Mouse (Mus musculus): ENCODE data around the gene Acad11. TPM values are rescaled to one million over a fixed set of nuclear protein-coding genes. Genes with fewer than 3 reads are reported as not detected.

Gene Acad11
- polyA plus RNA-seq (2017; shearing (Covaris generic)): 1 to 10 TPM; 5.9 to 6.8 TPM

DNA sequence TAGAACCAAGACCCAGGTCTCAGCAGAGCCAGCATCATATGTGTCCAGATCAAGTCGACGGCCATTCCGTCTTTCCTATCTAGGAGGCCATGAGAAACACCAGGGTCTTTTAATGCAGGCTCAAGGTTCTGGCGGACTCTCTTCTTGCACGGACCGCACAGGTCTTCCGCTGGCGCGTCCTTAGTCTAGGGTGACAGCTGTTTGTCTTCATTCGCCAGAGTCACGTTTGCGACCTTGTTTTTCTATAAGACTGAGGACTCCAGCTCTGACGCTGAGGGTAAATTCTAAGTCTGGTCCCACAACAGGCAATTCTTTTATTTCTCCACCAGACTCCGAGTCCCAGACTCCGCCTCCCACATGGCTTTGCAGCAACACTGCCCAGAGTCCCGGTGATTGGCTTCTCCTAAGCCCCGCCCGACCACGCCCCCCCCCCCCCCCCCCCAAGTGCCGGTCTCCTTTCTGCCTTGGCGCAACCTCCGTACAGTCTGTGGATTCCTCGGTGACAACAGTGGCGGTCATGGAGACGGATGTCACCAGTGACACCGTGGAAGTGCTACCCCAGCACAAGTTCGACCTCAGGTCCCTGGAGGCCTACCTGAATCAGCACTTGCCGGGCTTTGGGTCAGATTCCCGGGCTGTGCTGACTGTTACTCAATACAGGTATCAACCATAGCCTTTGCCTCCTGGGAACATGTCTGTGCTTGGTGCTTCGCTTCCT, at the start of gene Acad11:
Gene Acad11, plus strand, starts transcription at position 134 of the 718 bp plus-strand sequence.
- ATAC-seq: peak; percentile 90

DNA sequence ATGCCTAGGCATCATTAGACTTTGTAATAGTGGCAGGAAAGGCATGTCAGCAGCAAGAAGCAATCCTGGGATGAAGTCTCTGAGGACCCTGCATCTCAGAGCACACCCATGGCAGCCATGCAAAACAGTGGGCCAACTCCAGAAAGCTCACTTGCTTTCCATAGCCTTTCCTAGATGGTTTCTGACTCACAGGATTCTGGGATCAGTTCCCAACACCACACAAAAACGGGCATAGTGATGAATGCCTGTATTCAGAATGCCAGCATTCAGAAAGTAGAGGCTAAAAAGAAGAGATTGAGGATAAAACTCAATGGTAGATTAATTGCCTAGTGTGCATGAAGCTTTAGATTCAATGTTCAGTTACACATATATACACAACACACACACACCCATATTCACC, 48.7 kb upstream of the Acad11 start:
- no peak for ATAC-seq

DNA sequence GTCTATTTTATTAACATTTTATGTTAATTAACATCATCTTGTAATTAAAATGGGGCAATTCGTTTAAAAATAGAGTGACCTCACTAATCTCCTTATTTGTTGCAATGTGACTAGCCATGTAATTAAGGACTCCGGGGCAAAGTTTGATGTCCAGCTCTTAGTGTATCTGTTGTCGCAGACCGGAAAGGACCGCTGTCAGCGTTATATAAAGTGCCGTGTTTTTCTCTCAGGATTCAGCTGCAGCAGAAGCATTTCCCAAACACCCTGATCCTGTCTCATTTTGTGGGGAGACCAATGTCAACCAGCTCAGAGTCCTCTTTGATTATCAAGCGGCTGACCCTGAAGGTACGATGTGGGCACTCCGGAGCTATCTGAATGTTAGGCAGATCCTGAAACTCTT, 42.2 kb upstream of the Acad11 start:
- no peak for ATAC-seq

DNA sequence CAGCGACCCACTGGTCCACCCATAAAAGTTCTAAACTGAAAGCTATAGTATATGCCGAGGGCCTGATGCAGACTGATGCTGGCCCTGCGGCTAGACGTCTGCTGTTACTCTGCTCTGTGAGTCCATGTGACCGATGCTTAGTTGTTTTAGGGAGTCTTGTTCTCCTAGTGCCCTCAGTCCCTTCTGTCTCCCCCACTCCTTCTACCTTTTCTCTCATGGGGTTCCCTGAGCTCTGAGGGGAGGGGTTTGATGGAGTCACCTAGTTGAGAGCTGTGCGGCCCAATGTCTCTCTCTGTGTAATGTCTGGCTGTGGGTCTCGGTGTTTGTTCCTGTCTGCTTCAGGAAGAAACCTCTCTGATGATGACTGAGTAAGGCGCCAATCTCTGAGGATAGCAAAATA, 36.0 kb upstream of the Acad11 start:
- no peak for ATAC-seq

DNA sequence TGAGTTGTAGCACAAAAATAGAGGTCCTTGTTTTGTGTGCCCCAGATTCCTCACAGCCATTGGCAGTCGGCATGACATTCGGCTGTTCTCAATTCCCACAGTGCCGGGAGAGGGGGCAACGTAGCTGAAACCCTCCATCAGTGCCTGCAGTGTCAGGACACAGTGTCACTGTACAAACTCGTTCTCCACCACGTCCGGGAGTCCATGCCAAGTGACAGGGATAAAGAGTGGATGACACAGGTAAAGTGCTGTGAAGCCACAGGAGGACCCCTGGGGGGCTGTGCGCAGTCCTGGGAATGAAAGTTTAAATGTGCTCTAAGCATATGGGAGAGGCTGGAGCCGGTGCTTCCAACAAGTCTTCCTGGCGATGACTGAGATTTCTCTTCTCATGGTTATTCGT, 33.3 kb upstream of the Acad11 start:
- ATAC-seq: no peak

DNA sequence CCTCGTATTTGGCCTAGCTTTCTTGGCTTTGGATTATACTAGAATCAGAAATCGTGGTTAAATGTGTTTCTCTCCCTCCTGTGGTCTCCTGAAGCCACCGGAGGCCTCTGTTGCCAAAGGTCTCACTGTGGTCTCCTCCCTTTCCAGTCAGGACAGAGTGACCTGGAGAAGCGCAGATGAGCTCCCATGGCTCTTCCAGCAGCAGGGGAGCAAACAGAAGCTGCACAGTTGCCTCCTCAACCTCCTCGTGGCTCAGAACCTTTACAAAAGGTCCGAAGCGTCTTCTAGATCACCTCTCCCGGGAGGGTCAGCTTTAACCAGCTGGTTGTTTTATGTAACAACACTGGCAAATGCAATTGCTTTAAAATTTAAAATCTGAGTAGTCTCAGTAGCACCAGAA, 28.9 kb upstream of the Acad11 start:
- ATAC-seq: no peak

DNA sequence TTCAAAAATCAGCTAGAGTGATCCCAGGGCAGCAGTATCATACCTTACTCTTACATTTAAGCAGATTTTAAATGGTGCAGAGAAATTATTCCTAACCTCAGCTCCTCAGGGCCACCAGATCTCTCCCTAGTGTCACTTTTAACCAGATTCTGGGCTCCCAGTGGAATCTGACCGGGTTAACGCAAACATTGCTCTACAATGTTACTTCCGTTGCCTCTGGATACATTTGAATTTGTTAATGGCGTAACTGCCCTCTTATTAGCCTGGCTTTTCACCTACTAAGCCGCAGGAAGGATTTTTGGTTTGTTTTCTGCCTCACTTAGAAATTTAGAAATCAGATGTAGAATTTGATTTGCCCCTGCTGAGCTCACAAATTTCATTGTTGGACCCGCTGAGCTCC, 28.5 kb upstream of the Acad11 start:
- no peak for ATAC-seq

DNA sequence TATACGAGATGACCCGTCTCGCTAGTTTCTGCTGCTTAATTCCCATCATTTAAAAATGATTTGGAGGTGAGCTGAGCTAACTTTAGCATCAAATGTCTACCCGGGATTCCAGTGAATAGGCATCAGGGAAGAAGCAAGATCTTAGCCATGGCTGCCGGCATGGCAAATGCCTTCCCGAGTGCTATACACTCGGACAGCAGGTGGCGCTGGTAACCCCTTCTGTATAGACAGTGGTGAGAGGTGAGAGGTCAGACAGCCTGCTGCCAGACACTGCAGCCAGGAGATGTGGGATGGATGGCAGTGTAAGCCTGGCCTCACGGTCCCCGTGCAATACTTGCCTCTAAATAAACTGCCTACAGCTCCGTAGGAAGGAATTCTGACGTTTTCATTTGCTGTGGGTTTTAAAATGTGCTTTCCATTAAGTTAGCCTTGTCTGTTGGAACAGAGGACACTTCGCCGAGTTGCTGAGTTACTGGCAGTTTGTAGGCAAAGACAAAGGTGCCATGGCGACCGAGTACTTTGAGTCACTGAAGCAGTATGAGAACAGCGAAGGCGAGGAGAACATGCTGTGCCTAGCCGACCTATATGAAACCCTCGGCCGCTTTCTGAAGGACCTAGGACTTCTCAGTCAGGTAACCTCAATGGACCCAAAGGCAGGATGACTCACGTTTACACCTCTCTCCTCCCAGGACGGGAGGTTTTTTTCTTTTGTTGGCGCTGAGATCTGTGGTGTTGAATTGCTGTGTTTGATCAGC, 27.7 kb upstream of the Acad11 start:
- ATAC-seq: peak; percentile 71

DNA sequence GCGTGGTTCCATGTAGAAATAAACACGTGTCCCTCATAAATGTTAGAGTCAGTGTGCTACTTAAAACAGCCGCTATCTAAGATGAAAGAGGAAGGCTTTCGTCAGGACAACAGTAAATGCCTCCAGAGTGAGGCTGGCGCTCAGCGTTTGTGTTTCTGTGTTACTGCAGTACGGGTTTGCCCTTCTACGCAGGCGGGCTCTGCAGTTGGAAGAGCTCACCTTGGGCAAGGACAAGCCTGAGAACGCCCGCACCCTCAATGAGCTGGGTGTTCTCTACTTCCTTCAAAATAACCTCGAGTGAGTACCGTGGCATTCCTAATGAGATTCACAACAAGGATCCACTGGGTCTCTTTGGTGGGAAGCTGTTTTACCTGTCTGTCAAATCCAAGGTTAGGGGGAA, 24.9 kb upstream of the Acad11 start:
- ATAC-seq: no peak

DNA sequence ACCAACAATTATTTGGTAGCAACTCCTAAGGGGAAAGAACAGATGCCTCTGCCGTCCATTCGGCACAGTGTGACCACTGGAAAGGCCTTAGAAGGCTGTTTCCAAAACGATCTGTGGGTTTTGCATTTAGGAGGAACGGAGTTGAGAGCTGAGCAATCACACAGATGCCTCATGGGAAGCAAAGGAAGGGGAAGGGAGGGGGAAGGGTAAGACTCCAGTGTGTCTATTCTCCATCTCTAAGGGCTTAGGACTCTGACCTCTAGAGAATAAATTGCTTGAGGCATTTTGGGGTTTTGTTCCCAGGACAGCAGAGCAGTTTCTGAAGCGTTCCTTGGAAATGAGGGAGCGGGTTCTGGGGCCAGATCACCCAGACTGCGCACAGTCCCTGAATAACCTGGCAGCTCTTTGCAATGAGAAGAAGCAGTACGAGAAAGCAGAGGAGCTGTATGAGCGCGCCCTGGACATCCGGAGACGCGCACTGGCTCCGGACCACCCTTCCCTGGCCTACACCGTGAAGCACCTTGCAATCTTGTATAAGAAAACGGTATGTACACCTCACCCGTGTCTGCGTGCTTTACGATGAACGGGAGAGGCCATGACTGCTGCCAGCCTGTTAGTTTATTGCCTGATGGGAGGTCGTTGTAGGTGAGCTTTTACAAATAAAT, 24.0 kb upstream of the Acad11 start:
- no peak for ATAC-seq

DNA sequence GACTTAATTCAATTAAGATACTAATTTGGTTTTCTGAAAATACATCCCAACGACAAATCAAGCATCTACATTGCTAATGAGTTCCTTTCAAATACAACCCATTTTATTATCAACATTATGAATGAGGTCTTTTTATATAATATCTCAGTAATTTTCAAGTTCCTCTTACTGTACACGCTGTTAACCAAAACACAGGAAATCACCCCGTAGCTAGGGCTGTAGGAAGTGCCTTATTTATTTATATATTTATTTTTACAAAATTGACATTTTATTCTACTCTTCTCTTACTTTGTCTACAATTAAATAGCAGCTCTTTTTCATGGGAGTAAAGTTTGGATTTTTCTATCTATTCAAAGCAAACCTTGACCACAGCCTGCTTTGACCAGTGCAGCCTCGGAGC, 23.4 kb upstream of the Acad11 start:
- no peak for ATAC-seq

DNA sequence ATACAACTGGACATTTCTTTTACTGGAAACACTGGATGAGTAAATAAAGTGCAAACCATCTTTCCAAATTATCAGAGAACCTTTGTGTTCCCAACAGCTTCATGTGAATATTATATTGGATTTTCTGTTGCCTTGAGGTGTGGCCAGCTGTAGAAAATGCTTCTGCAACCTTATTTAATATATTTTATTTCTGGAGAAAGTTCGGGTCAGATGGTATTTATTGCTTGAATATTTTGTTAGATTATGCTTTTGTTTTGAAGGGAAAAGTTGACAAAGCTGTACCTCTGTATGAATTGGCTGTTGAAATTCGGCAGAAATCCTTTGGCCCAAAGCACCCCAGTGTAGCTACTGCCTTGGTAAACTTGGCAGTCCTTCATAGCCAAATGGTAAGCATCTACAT, 22.8 kb upstream of the Acad11 start, which contains the start of gene Gm28305:
Gene Gm28305, plus strand, starts transcription at position 301 of the 400 bp plus-strand sequence.
- ATAC-seq: no peak

DNA sequence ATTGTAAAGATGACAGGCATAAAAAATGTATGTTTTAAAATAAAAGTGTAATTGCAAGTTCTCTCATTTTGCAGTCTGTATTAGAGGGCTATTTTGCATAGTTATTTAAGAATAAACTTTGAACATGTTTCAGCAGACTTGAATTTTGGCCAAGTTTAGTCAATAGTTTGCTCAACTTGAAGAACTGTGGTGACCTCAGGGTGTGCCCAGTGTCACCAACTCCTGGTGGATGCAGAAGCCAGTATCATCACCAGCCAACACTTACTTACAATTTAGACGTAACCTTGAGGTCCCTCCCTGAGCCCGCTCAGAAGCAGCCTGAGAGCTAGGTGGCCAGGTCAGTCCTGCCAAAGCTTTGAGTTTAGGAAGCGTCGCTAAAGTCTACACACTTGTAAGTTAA, 19.5 kb upstream of the Acad11 start:
- ATAC-seq: no peak

DNA sequence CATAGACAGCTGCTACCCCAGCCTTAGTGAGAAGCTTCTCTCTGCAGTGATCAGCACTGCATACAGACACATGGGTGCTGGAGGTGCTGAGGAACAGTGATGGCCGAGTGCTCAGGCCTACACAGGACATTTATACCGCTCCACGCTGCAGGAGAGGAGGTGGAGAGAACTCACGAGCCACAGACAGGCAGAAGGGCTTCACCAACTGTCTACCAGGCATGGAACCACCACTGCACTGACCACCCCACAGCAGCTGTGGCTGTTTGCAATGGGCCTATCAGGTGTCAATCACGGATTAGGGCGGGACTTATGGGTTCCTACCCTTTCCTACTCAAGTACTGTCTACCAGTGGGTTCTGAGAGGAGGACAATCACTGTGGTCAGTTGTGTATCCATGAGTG, 12.1 kb upstream of the Acad11 start:
- ATAC-seq: no peak

DNA sequence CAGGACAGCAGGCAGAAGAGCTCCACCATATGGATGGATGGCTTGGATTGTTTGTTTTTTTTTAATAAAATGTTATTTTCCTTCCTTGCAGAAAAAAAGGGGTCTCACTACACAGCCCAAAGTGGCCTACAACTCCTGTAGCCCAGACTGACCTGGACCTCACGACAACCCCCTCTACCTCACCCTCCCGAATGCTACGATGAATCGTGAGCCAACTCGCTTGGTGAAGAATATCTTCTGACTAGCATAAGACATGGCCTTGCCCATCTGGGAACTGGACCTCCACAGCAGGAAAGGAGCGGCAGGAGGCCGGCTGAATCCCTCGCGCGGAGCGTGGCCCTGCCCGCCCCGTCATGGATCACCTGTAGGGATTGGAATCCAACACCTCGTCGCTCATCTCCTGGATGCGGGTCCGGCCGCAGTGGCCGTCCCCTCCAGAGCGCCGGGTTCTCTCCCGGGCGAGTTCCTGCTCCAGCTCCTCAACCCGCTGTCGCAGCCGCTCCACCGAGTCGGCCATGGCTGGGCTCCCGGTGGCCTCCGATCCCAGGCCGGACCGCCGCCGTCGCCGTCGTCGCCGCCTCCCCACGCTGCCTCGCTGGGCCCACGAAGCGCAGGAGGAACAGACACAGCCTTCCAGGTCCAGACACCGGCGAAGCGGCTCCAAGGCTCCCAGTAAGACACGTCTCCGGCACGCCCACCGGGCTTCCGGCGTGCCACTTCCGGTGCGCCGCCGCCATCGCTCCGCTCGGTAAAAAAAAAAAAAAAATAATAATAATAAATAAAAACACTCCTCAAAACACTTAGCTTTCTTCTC, 540 bp upstream of the Acad11 start, which contains the start of gene Uba5:
Gene Uba5, minus strand, starts transcription at position 705 of the 814 bp plus-strand sequence.
- ATAC-seq: peak; percentile 71

DNA sequence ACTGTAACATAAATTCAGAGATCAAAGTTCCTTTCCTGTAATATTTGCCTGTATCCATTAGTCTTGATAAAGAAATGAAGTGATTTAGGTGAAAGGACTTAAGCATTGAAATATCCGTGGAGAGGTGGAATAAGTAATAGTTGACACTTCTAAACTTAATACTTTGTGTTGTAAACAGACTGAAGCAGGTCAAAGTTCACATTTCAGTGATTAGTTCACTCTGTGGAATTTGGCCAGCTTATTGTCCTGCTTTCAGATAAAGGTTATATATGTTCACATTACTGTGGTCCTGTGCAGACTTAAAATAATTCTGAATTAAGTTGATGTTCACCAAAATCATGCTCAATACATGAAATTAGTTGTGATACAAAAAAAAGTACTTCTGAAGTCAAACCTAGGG, 1.4 kb downstream of the Acad11 start:
- ATAC-seq: no peak

DNA sequence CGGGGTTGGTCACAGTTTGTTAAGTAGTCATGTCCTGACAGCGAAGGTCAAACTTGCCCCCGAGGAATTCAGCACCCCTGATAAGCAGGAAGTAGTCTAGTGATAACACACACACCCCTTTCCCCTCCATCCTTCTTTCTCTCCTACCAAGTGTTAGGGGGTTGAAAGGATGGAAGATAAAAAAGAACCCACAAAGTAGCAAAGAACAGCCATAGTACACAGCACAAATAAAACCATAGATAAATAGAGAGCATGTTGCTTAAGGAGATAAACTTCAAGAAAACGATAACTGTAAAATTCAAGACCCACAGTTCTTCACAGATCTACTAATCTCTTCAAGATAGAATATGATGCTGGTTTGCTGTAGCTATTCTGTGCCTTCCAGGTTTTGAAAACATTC, 7.1 kb downstream of the Acad11 start:
- ATAC-seq: no peak

DNA sequence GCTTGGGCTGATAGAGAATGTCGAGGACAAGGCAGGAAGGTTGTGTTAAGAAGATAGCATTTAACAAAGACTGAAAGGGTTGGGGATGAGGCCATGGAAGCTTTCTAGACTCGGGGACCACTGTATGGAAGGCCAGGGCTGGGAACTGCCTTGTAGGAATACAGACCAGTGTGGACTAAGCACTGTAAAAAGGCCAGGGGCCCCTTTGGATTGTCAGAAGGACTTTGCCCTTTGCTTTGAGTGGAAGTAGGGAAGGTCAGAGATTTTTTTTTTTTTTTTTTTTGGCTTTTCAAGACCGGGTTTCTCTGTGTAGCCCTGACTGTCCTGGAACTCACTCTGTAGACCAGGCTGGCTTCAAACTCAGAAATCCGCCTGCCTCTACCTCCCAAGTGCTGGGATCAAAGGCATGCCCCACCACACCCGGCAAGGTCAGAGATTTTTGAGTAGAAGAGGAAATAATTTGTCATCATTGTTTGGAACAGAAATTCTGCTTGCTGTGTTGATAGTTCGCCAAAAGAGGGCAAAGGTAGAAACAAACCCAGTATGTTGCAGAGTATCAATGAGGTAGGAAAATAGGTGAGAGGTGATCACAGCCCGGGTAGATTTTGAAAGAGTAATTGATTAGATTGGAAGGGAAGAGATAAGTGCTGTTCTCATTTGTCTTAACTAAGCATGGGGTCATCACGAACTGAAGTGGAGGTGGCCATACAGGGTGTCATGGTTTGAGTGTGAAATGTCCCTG, 7.9 kb downstream of the Acad11 start:
- ATAC-seq: no peak

DNA sequence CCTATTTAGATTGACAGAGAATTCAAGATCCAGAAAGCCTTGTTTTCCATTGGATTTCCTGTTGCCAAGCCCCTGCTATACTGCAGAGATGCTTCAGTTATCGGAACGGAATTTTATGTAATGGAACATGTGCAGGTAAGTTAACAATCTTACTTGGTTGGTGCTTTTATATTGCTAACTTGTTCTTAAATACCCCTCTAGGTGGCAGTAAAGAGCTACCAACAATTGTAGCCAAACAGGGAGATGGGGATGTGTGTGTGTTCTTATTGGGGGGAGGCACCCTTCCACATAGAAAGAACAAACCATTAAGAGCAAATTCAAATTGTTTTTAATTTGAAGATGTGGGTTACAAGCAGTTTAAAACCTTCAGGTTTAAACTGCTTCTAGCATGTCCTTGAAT, 12.6 kb downstream of the Acad11 start:
- peak; percentile 40 for ATAC-seq

DNA sequence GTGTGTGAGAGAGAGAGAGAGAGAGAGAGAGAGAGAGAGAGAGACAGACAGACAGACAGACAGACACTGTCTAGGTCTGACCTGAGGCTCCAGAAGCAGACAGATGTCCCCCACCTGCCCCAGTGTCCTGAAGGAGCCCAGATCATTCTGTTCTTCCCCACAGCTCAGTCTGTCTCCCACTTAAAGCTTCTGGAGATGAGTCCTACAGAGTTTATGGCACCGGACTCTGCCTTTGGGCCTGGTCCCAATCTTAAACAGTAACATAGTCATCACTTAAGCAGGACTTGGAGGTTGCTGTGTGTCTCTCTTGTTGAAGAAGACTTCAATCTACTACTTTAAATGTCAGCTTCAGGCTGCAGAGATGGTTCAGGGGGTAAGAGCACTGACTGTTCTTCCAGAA, 15.6 kb downstream of the Acad11 start:
- ATAC-seq: no peak

DNA sequence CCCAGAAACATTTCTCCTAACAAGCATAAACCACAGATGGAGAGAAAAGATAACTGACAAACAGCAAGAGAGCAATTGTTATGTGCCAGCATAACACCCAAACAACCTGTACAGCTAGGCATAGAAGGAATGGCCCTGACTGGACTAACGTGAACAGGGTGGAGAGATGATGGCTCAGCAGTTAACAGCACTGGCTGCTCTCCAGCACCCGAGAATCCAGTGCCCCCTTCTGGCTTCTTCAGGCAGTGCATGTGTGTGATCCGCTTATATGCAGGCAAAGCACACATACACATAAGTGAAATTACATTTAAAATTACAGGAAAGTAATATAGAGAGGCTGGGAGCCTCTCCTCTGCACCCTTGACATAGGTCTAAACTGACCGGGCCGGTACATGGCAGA, 16.2 kb downstream of the Acad11 start:
- ATAC-seq: no peak

DNA sequence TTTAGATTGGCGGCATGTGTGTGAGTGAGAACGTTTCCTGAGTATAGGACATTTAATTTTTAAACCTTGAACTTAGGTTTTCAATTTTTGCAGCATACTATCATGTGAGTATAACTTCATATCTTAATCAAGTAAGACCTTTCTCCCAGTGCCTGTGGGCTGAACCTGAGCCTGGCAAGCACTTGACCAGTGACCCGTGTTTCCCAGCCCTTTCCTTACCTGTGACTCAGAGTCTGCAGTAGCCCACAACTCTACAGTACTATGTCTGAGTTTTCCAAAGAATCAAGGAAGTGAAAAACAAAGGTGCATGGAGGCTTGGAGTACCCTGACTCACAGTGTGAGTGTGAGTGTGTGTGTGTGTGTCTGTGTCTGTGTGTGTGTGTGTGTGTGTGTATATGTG, 16.9 kb downstream of the Acad11 start:
- no peak for ATAC-seq

Measured in activated CD4-positive, CD25-positive, alpha-beta regulatory T cell, adult 4 months (primary cell).